Mouse (Mus musculus): Measurements from ENCODE around the gene Rgs6. TPM values are rescaled to one million over a fixed set of nuclear protein-coding genes. Genes with fewer than 3 reads are reported as not detected.

Rgs6 gene
- polyA plus RNA-seq, 1 experiment from 2014 or later, result 0.49 TPM

- H3K4me1 ChIP-seq, result no peaks in the 10 kb centered on the region
- WGBS, result 76% methylated on average over 3 of the region's 3 CpGs
- H3K4me3 ChIP-seq, result no peak overlapping the region
- no peaks in the 10 kb centered on the region for H3K36me3 ChIP-seq (replicated peaks)
- H3K27me3 ChIP-seq (replicated peaks; ENCODE audit: low read depth, poor library complexity, severe bottlenecking), result no peaks in the 10 kb centered on the region
- H3K27ac ChIP-seq (replicated peaks), result no peak overlapping the region
- no peak for DNase-seq (ENCODE audit: low spot score)
- no peaks in the 10 kb centered on the region for H3K9me3 ChIP-seq
Observed at GRCm38 (mm10) chr12:83145902-83146301, 557.8 kb downstream of the Rgs6 start.

GRCm38 (mm10) chr12:83146917-83147316 lies 558.8 kb downstream of the Rgs6 start:
- no peaks in the 10 kb centered on the region for H3K36me3 ChIP-seq (replicated peaks)
- H3K4me1 ChIP-seq, result no peaks in the 10 kb centered on the region
- no peak for DNase-seq (ENCODE audit: low spot score)
- WGBS, result 59% methylated on average over 2 of the region's 2 CpGs
- no peak overlapping the region for H3K4me3 ChIP-seq
- no peaks in the 10 kb centered on the region for H3K9me3 ChIP-seq
- H3K27me3 ChIP-seq (replicated peaks; ENCODE audit: low read depth, poor library complexity, severe bottlenecking), result no peaks in the 10 kb centered on the region
- H3K27ac ChIP-seq (replicated peaks), result no peak overlapping the region

- no peaks in the 10 kb centered on the region for H3K36me3 ChIP-seq (replicated peaks)
- WGBS, result 91% methylated on average over 7 of the region's 7 CpGs
- H3K27ac ChIP-seq (replicated peaks), result no peak overlapping the region
- no peak for DNase-seq (ENCODE audit: low spot score)
- no peaks in the 10 kb centered on the region for H3K27me3 ChIP-seq (replicated peaks; ENCODE audit: low read depth, poor library complexity, severe bottlenecking)
- H3K9me3 ChIP-seq, result no peaks in the 10 kb centered on the region
- H3K4me3 ChIP-seq, result no peak overlapping the region
- peaks cover 10% of the 10 kb centered on the region; the same call in 1 of the 2 replicates for H3K4me1 ChIP-seq
Observed at GRCm38 (mm10) chr12:83150030-83150429, 561.9 kb downstream of the Rgs6 start.

GRCm38 (mm10) chr12:83150813-83151212 lies 562.7 kb downstream of the Rgs6 start:
- Histone ChIP-seq H3K4me3 (no peak overlapping the region), H3K9me3 (no peaks in the 10 kb centered on the region), H3K36me3 (replicated peaks) (no peaks in the 10 kb centered on the region), H3K4me1 (peaks cover 10% of the 10 kb centered on the region; the same call in 1 of the 2 replicates), H3K27ac (replicated peaks) (no peak overlapping the region), H3K27me3 (replicated peaks; ENCODE audit: low read depth, poor library complexity, severe bottlenecking) (no peaks in the 10 kb centered on the region)
- WGBS, result 95% methylated on average over 9 of the region's 9 CpGs
- DNase-seq (ENCODE audit: low spot score), result no peak

- WGBS, result 81% methylated on average over 2 of the region's 2 CpGs
- peaks cover 10% of the 10 kb centered on the region; the same call in 1 of the 2 replicates for H3K4me1 ChIP-seq
- no peaks in the 10 kb centered on the region for H3K27me3 ChIP-seq (replicated peaks; ENCODE audit: low read depth, poor library complexity, severe bottlenecking)
- no peaks in the 10 kb centered on the region for H3K9me3 ChIP-seq
- no peaks in the 10 kb centered on the region for H3K36me3 ChIP-seq (replicated peaks)
- no peak overlapping the region for H3K27ac ChIP-seq (replicated peaks)
- DNase-seq (ENCODE audit: low spot score), result no peak
- H3K4me3 ChIP-seq, result no peak overlapping the region
Observed at GRCm38 (mm10) chr12:83151474-83151873, 563.4 kb downstream of the Rgs6 start.

GRCm38 (mm10) chr12:83160211-83160610 lies 572.1 kb downstream of the Rgs6 start:
- no peak for DNase-seq (ENCODE audit: low spot score)
- Histone ChIP-seq H3K9me3 (no peaks in the 10 kb centered on the region), H3K27ac (replicated peaks) (no peak overlapping the region), H3K4me3 (no peak overlapping the region), H3K27me3 (replicated peaks; ENCODE audit: low read depth, poor library complexity, severe bottlenecking) (no peaks in the 10 kb centered on the region), H3K36me3 (replicated peaks) (no peaks in the 10 kb centered on the region), H3K4me1 (peaks cover 4% of the 10 kb centered on the region; the same call in 1 of the 2 replicates)
- WGBS, result 86% methylated on average over 2 of the region's 2 CpGs

GRCm38 (mm10) chr12:83160700-83161099 lies 572.6 kb downstream of the Rgs6 start:
- no peaks in the 10 kb centered on the region for H3K9me3 ChIP-seq
- no peaks in the 10 kb centered on the region for H3K27me3 ChIP-seq (replicated peaks; ENCODE audit: low read depth, poor library complexity, severe bottlenecking)
- no peak for DNase-seq (ENCODE audit: low spot score)
- H3K4me3 ChIP-seq, result no peak overlapping the region
- H3K36me3 ChIP-seq (replicated peaks), result no peaks in the 10 kb centered on the region
- peaks cover 4% of the 10 kb centered on the region; the same call in 1 of the 2 replicates for H3K4me1 ChIP-seq
- 75% methylated on average over 4 of the region's 4 CpGs for WGBS
- no peak overlapping the region for H3K27ac ChIP-seq (replicated peaks)

- H3K27ac ChIP-seq (replicated peaks), result no peak overlapping the region
- H3K27me3 ChIP-seq (replicated peaks; ENCODE audit: low read depth, poor library complexity, severe bottlenecking), result no peaks in the 10 kb centered on the region
- WGBS, result 69% methylated on average over 5 of the region's 5 CpGs
- peaks cover 5% of the 10 kb centered on the region for H3K4me1 ChIP-seq
- DNase-seq (ENCODE audit: low spot score), result no peak
- H3K36me3 ChIP-seq (replicated peaks), result no peaks in the 10 kb centered on the region
- no peaks in the 10 kb centered on the region for H3K9me3 ChIP-seq
- H3K4me3 ChIP-seq, result no peak overlapping the region
Observed at GRCm38 (mm10) chr12:83163721-83164120, 575.6 kb downstream of the Rgs6 start.

GRCm38 (mm10) chr12:83165058-83165457 lies 577.0 kb downstream of the Rgs6 start:
- Histone ChIP-seq H3K9me3 (no peaks in the 10 kb centered on the region), H3K4me3 (no peak overlapping the region), H3K4me1 (peaks cover 17% of the 10 kb centered on the region), H3K27me3 (replicated peaks; ENCODE audit: low read depth, poor library complexity, severe bottlenecking) (no peaks in the 10 kb centered on the region), H3K27ac (replicated peaks) (no peak overlapping the region), H3K36me3 (replicated peaks) (no peaks in the 10 kb centered on the region)
- WGBS, result 82% methylated on average over 1 of the region's 1 CpGs
- no peak for DNase-seq (ENCODE audit: low spot score)

GRCm38 (mm10) chr12:83168310-83168709 lies 580.2 kb downstream of the Rgs6 start:
- Histone ChIP-seq H3K4me3 (no peak overlapping the region), H3K9me3 (no peaks in the 10 kb centered on the region), H3K27me3 (replicated peaks; ENCODE audit: low read depth, poor library complexity, severe bottlenecking) (no peaks in the 10 kb centered on the region), H3K27ac (replicated peaks) (no peak overlapping the region), H3K36me3 (replicated peaks) (no peaks in the 10 kb centered on the region), H3K4me1 (peaks cover 17% of the 10 kb centered on the region)
- DNase-seq (ENCODE audit: low spot score), result no peak
- WGBS, result 83% methylated on average over 6 of the region's 6 CpGs

- no peak overlapping the region for H3K4me3 ChIP-seq
- H3K4me1 ChIP-seq, result peaks cover 17% of the 10 kb centered on the region
- no peaks in the 10 kb centered on the region for H3K27me3 ChIP-seq (replicated peaks; ENCODE audit: low read depth, poor library complexity, severe bottlenecking)
- H3K27ac ChIP-seq (replicated peaks), result no peak overlapping the region
- H3K9me3 ChIP-seq, result no peaks in the 10 kb centered on the region
- WGBS, result 68% methylated on average over 12 of the region's 12 CpGs
- no peaks in the 10 kb centered on the region for H3K36me3 ChIP-seq (replicated peaks)
- no peak for DNase-seq (ENCODE audit: low spot score)
Observed at GRCm38 (mm10) chr12:83169495-83170209, 581.6 kb downstream of the Rgs6 start.

GRCm38 (mm10) chr12:83178770-83179169 lies 590.7 kb downstream of the Rgs6 start:
- WGBS, result 78% methylated on average over 2 of the region's 2 CpGs
- no peaks in the 10 kb centered on the region for H3K27me3 ChIP-seq (replicated peaks; ENCODE audit: low read depth, poor library complexity, severe bottlenecking)
- no peak overlapping the region for H3K4me3 ChIP-seq

GRCm38 (mm10) chr12:83179860-83180259 lies 591.8 kb downstream of the Rgs6 start:
- Histone ChIP-seq H3K4me3 (no peak overlapping the region), H3K9me3 (no peaks in the 10 kb centered on the region), H3K4me1 (0 out of 2 replicates have a peak, but pooled peaks cover 3% of the 10 kb centered on the region), H3K36me3 (replicated peaks) (no peaks in the 10 kb centered on the region), H3K27ac (replicated peaks) (no peak overlapping the region), H3K27me3 (replicated peaks; ENCODE audit: low read depth, poor library complexity, severe bottlenecking) (no peaks in the 10 kb centered on the region)
- no peak for DNase-seq (ENCODE audit: low spot score)
- 77% methylated on average over 1 of the region's 1 CpGs for WGBS

More at GRCm38 (mm10) chr12:83178770-83179169, 590.7 kb downstream of the Rgs6 start:
- Histone ChIP-seq H3K36me3 (replicated peaks) (no peaks in the 10 kb centered on the region), H3K9me3 (no peaks in the 10 kb centered on the region), H3K4me1 (0 out of 2 replicates have a peak, but pooled peaks cover 3% of the 10 kb centered on the region), H3K27ac (replicated peaks) (no peak overlapping the region)
- DNase-seq (ENCODE audit: low spot score), result no peak
